In genomic region chr10:128435873-128436272, GRCm38 (mm10) we compare ENCODE assay signal across 16 mouse cellular contexts. TPM values are rescaled to one million over a fixed set of nuclear protein-coding genes. Genes with fewer than 3 reads are reported as not detected.
DNase-seq lines count a peak whose midpoint lies in the region; ATAC-seq and TF ChIP-seq lines count a peak whose summit lies in the region.
"Had no signal": no experiment of that assay in that cellular context is flagged by ENCODE, and none has a peak within 500 bp of the region (broad histone marks: within the 10 kb centered on the region; RNA-seq: fewer than 3 reads in every experiment).

No protein-coding gene starts in this region.

- TF ChIP-seq CTCF in kidney, postnatal 0 days (IDR thresholded peaks at IDR 0.05; ENCODE audit: low read depth), result no peak
- TF ChIP-seq CTCF in kidney, adult 2 months (conservative IDR thresholded peaks at IDR 0.05; ENCODE audit: insufficient read depth, insufficient read length, low read depth, low read length), result no peak

- intact Hi-C loops in heart, postnatal 14 days (cut with DNase I), result no loop called here

- H3K27ac ChIP-seq in heart, embryonic 12.5 days (ENCODE audit: poor library complexity, severe bottlenecking), result peak overlapping the region; percentile 64; the same call in 1 of the 2 replicates
- peak overlapping the region; percentile 75 for H3K27ac ChIP-seq in kidney, postnatal 0 days
- H3K27ac ChIP-seq in kidney, adult 2 months (ENCODE audit: insufficient read depth, low read depth, low read length), result no peak overlapping the region
- H3K27ac ChIP-seq: embryonic facial prominence, embryonic 12.5 days; forebrain, embryonic 13.5 days; liver, embryonic 14.5 days; midbrain, embryonic 12.5 days had no signal

- no peak overlapping the region for H3K4me2 ChIP-seq in heart, embryonic 12.5 days
- no peak overlapping the region for H3K4me2 ChIP-seq in kidney, postnatal 0 days (ENCODE audit: low read length)
- H3K4me2 ChIP-seq: embryonic facial prominence, embryonic 12.5 days; forebrain, embryonic 13.5 days; midbrain, embryonic 12.5 days had no signal

- TF ChIP-seq POLR2A in kidney, adult 2 months (IDR thresholded peaks at IDR 0.05; ENCODE audit: low read depth, low read length), result no peak

- peak overlapping the region; percentile 1; the same call in 1 of the 2 replicates for H3K9ac ChIP-seq in heart, embryonic 12.5 days
- H3K9ac ChIP-seq in kidney, postnatal 0 days (ENCODE audit: low read depth, low read length), result no peak overlapping the region
- H3K9ac ChIP-seq: embryonic facial prominence, embryonic 12.5 days; liver, embryonic 14.5 days; midbrain, embryonic 12.5 days had no signal

- H3K27me3 ChIP-seq in heart, embryonic 12.5 days (replicated peaks), result no peaks in the 10 kb centered on the region
- H3K27me3 ChIP-seq in kidney, postnatal 0 days (ENCODE audit: insufficient read depth, low read length), result no peaks in the 10 kb centered on the region
- no peaks in the 10 kb centered on the region for H3K27me3 ChIP-seq in kidney, adult 2 months (replicated peaks; ENCODE audit: control insufficient read depth, insufficient read depth, low read length)
- H3K27me3 ChIP-seq: embryonic facial prominence, embryonic 12.5 days; forebrain, embryonic 13.5 days; midbrain, embryonic 12.5 days had no signal

- no peaks in the 10 kb centered on the region for H3K9me3 ChIP-seq in heart, embryonic 12.5 days (replicated peaks)
- H3K9me3 ChIP-seq in kidney, postnatal 0 days (replicated peaks; ENCODE audit: low read length), result no peaks in the 10 kb centered on the region
- H3K9me3 ChIP-seq: embryonic facial prominence, embryonic 12.5 days; forebrain, embryonic 13.5 days; midbrain, embryonic 12.5 days had no signal

- no peak overlapping the region for H3K4me3 ChIP-seq in heart, embryonic 12.5 days
- no peak overlapping the region for H3K4me3 ChIP-seq in kidney, postnatal 0 days (replicated peaks; ENCODE audit: low read depth, low read length)
- no peak overlapping the region for H3K4me3 ChIP-seq in kidney, adult 2 months (ENCODE audit: insufficient read depth, low read depth, low read length)
- H3K4me3 ChIP-seq: embryonic facial prominence, embryonic 12.5 days; forebrain, embryonic 13.5 days; midbrain, embryonic 12.5 days had no signal

- WGBS in heart, embryonic 12.5 days, result 85% methylated on average over 5 of the region's 5 CpGs
- 55% methylated on average over 5 of the region's 5 CpGs for WGBS in kidney, postnatal 0 days
- 27% methylated on average over 5 of the region's 5 CpGs for WGBS in kidney, adult 2 months

- no peak for DNase-seq in heart, postnatal 14 days
- no peak for DNase-seq in kidney, postnatal 0 days (ENCODE audit: low spot score)
- DNase-seq in kidney, adult 2 months, result no peak
- DNase-seq in cerebellum, adult 8-10 months, result peak; percentile 48
- peak; percentile 65 to 67 for DNase-seq in cerebellum, postnatal 25 days
- no peak for DNase-seq in yolk sac, embryonic 10.5 days (ENCODE audit: low spot score)

- no peak for ATAC-seq in heart, embryonic 12.5 days (ENCODE audit: insufficient number of reproducible peaks, low FRiP score)
- no peak for ATAC-seq in kidney, postnatal 0 days (replicated peaks; ENCODE audit: low FRiP score, low read depth)
- ATAC-seq in erythroblast, adult 5-6 weeks (replicated peaks; ENCODE audit: low FRiP score, poor library complexity, severe bottlenecking), result no peak
- ATAC-seq: forebrain, embryonic 13.5 days; intestine, embryonic 16.5 days had no signal

- H3K4me1 ChIP-seq in heart, embryonic 12.5 days (replicated peaks), result peaks cover 18% of the 10 kb centered on the region
- H3K4me1 ChIP-seq in kidney, postnatal 0 days (replicated peaks; ENCODE audit: insufficient read depth, low read length), result no peaks in the 10 kb centered on the region
- H3K4me1 ChIP-seq in kidney, adult 2 months (ENCODE audit: control insufficient read depth, insufficient read depth, low read length), result peaks cover 9% of the 10 kb centered on the region
- H3K4me1 ChIP-seq: embryonic facial prominence, embryonic 12.5 days; midbrain, embryonic 12.5 days had no signal

- H3K36me3 ChIP-seq in heart, embryonic 12.5 days, result peaks cover 80% of the 10 kb centered on the region
- H3K36me3 ChIP-seq in kidney, postnatal 0 days (ENCODE audit: insufficient read depth, low read length), result peaks cover 35% of the 10 kb centered on the region
- peaks cover 8% of the 10 kb centered on the region; the same call in 1 of the 2 replicates for H3K36me3 ChIP-seq in kidney, adult 2 months (ENCODE audit: control insufficient read depth, insufficient read depth, low read length)

RNA-seq across cellular contexts. Expression of gene Smarcc2, which starts 23.2 kb away (rescaled TPM):
- 83.3 and 86.9 TPM in 2 replicates for polyA plus RNA-seq in heart, embryonic 12.5 days (2016; fragmentation: Nextera tagmentation; extraction: Ambion mirVana)
- 10 to 100 TPM; 76.6 to 80.5 TPM for total RNA-seq in heart, postnatal 14 days (2021)
- polyA plus RNA-seq in kidney, postnatal 0 days (2015; fragmentation: Nextera tagmentation; extraction: Ambion mirVana), result 40.5 and 44.9 TPM in 2 replicates
- polyA plus RNA-seq in kidney, adult 2 months (2012; rRNA removed), result 81.3 and 81.4 TPM in 2 replicates
- 22.1 and 31.6 TPM in 2 replicates for total RNA-seq in erythroblast, adult 5-6 weeks (2015; ENCODE audit: low replicate concordance)
- 29.0 and 34.7 TPM in 2 replicates for total RNA-seq in erythroblast, adult 5-6 weeks (2017; ENCODE audit: low replicate concordance)

RNA-seq across cellular contexts. Expression of gene Rnf41, which starts 24.4 kb away (rescaled TPM):
- polyA plus RNA-seq in heart, embryonic 12.5 days (2016; fragmentation: Nextera tagmentation; extraction: Ambion mirVana), result 27.7 and 29.9 TPM in 2 replicates
- 10 to 100 TPM; 19.7 to 19.8 TPM for total RNA-seq in heart, postnatal 14 days (2021)
- polyA plus RNA-seq in kidney, postnatal 0 days (2015; fragmentation: Nextera tagmentation; extraction: Ambion mirVana), result 34.9 and 39.3 TPM in 2 replicates
- 19.5 and 19.6 TPM in 2 replicates for polyA plus RNA-seq in kidney, adult 2 months (2012; rRNA removed)
- total RNA-seq in erythroblast, adult 5-6 weeks (2015; ENCODE audit: low replicate concordance), result 2.9 and 4.6 TPM in 2 replicates
- 2.9 and 3.3 TPM in 2 replicates for total RNA-seq in erythroblast, adult 5-6 weeks (2017; ENCODE audit: low replicate concordance)

RNA-seq across cellular contexts. Expression of gene Nabp2, which starts 24.6 kb away (rescaled TPM):
- polyA plus RNA-seq in heart, embryonic 12.5 days (2016; fragmentation: Nextera tagmentation; extraction: Ambion mirVana), result 57.3 and 57.9 TPM in 2 replicates
- 10 to 100 TPM; 43.6 to 45.6 TPM for total RNA-seq in heart, postnatal 14 days (2021)
- polyA plus RNA-seq in kidney, postnatal 0 days (2015; fragmentation: Nextera tagmentation; extraction: Ambion mirVana), result 82.4 and 85.5 TPM in 2 replicates
- 33.2 and 37.8 TPM in 2 replicates for polyA plus RNA-seq in kidney, adult 2 months (2012; rRNA removed)
- 11.1 and 20.1 TPM in 2 replicates for total RNA-seq in erythroblast, adult 5-6 weeks (2015; ENCODE audit: low replicate concordance)
- total RNA-seq in erythroblast, adult 5-6 weeks (2017; ENCODE audit: low replicate concordance), result 7.4 and 15.2 TPM in 2 replicates

RNA-seq across cellular contexts. Expression of gene Slc39a5, which starts 34.8 kb away (rescaled TPM):
- 0.28 and 0.42 TPM in 2 replicates for polyA plus RNA-seq in heart, embryonic 12.5 days (2016; fragmentation: Nextera tagmentation; extraction: Ambion mirVana)
- not detected for total RNA-seq in heart, postnatal 14 days (2021)
- polyA plus RNA-seq in kidney, postnatal 0 days (2015; fragmentation: Nextera tagmentation; extraction: Ambion mirVana), result 56.0 and 64.8 TPM in 2 replicates
- polyA plus RNA-seq in kidney, adult 2 months (2012; rRNA removed), result 114 and 137 TPM in 2 replicates
- total RNA-seq in erythroblast, adult 5-6 weeks (2015; ENCODE audit: low replicate concordance), result not detected in 2 replicates
- total RNA-seq in erythroblast, adult 5-6 weeks (2017; ENCODE audit: low replicate concordance), result not detected in 2 replicates
- total RNA-seq: adrenal gland, adult 2 months; gastrocnemius, postnatal 36 days had no signal
- polyA plus RNA-seq: adrenal gland, adult 2 months; embryonic facial prominence, embryonic 12.5 days; forebrain, embryonic 13.5 days; midbrain, embryonic 12.5 days; neural tube, embryonic 11.5 days had no signal

RNA-seq across cellular contexts. Expression of gene Myl6, which starts 58.1 kb away (rescaled TPM):
- polyA plus RNA-seq in heart, embryonic 12.5 days (2016; fragmentation: Nextera tagmentation; extraction: Ambion mirVana), result 1,237 and 1,275 TPM in 2 replicates
- 100 to 1,000 TPM; 357 to 392 TPM for total RNA-seq in heart, postnatal 14 days (2021)
- polyA plus RNA-seq in kidney, postnatal 0 days (2015; fragmentation: Nextera tagmentation; extraction: Ambion mirVana), result 1,410 and 1,495 TPM in 2 replicates
- polyA plus RNA-seq in kidney, adult 2 months (2012; rRNA removed), result 897 and 1,416 TPM in 2 replicates
- 410 and 475 TPM in 2 replicates for total RNA-seq in erythroblast, adult 5-6 weeks (2015; ENCODE audit: low replicate concordance)
- total RNA-seq in erythroblast, adult 5-6 weeks (2017; ENCODE audit: low replicate concordance), result 558 TPM in 2 replicates

Comparison
In these comparisons a context has a peak if more than half of its experiments do, and no peak if none do; other contexts are left out.
1. DNase-seq: peak in cerebellum, adult 8-10 months (single experiment) and cerebellum, postnatal 25 days (2 of 2); none in heart, postnatal 14 days (0 of 2), kidney, postnatal 0 days (single experiment), kidney, adult 2 months (single experiment) and yolk sac, embryonic 10.5 days (single experiment).